ENCODE assay signal across 19 mouse cellular contexts in genomic region chr11:117559839-117560238, GRCm38 (mm10).
"Had no signal": no experiment of that assay in that cellular context is flagged by ENCODE, and none has a peak within 500 bp of the region (broad histone marks: within the 10 kb centered on the region; RNA-seq: fewer than 3 reads in every experiment).

No protein-coding gene starts in this region.

- H3K4me3 ChIP-seq: kidney, embryonic 15.5 days; limb, embryonic 12.5 days; limb, embryonic 15.5 days; midbrain, embryonic 12.5 days; midbrain, embryonic 15.5 days; neural tube, embryonic 12.5 days; neural tube, embryonic 15.5 days had no signal

- DNase-seq: kidney, adult 11 months; kidney, adult 8-10 months; kidney, postnatal 10 days; kidney, postnatal 36 days; layer of hippocampus, postnatal 36 days; liver, postnatal 0 days; lung, embryonic 14.5 days; thymus, adult 2 months; thymus, postnatal 14 days; thymus, postnatal 4 days had no signal

- H3K27ac ChIP-seq: kidney, embryonic 15.5 days; limb, embryonic 12.5 days; limb, embryonic 15.5 days; liver, embryonic 14.5 days; macrophage; midbrain, embryonic 12.5 days; midbrain, embryonic 15.5 days; neural tube, embryonic 12.5 days; neural tube, embryonic 15.5 days had no signal
